Mouse (Mus musculus): ENCODE measurements at regions not wholly inside any gene's neighbourhood (a gene's known extent, or its start where the extent isn't known, plus 50 kb on each side); places are given as distances from the start of the nearest gene placed in this dataset.
A peak's percentile ranks its signal among the peaks of the same experiment; 100 is the strongest.

GRCm38 (mm10) chr3:104318911-104319310, 98.7 kb upstream of the Magi3 start:
- no peaks in the 10 kb centered on the region for H3K27me3 ChIP-seq
- WGBS: 24% methylated on average over 8 of the region's 8 CpGs
- no peak overlapping the region for H3K9ac ChIP-seq
- peaks cover 10% of the 10 kb centered on the region for H3K4me1 ChIP-seq (replicated peaks)
- ATAC-seq (ENCODE audit: low FRiP score): no peak
- H3K36me3 ChIP-seq: no peaks in the 10 kb centered on the region
- H3K4me2 ChIP-seq: no peak overlapping the region
- no peaks in the 10 kb centered on the region for H3K9me3 ChIP-seq
- no peak overlapping the region for H3K4me3 ChIP-seq
- no peak overlapping the region; the same call in 1 of the 2 replicates for H3K27ac ChIP-seq

DNA sequence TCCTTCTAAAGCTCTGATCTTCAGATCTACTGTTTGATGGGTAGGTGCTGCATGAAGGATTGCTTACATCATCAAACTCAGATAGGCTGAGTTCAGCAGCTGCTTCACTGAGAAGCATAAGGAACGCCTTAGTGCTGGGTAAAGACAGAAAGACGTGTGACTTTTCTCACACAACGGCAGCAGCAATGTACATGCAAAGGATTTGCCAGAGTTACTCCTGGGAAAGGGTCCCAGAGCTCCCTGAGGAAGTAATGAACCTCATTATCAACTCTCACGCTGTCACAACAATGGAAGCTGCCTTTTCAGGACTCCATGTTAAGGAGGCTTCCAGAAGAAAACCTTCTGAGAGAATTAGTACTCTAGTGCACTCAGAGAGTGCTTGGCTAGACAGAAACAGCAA, 97.4 kb upstream of the Magi3 start:
- 82% methylated on average over 4 of the region's 4 CpGs for WGBS
- ATAC-seq (ENCODE audit: low FRiP score): no peak
- peaks cover 10% of the 10 kb centered on the region for H3K4me1 ChIP-seq (replicated peaks)

GRCm38 (mm10) chr3:104313063-104313462, 92.9 kb upstream of the Magi3 start:
- H3K36me3 ChIP-seq: no peaks in the 10 kb centered on the region
- H3K27me3 ChIP-seq: no peaks in the 10 kb centered on the region
- ATAC-seq (ENCODE audit: low FRiP score): no peak
- H3K27ac ChIP-seq: no peak overlapping the region
- H3K4me2 ChIP-seq: no peak overlapping the region
- 88% methylated on average over 4 of the region's 4 CpGs for WGBS
- no peak overlapping the region for H3K9ac ChIP-seq
- no peak overlapping the region for H3K4me3 ChIP-seq
- peaks cover 6% of the 10 kb centered on the region; the same call in 1 of the 2 replicates for H3K4me1 ChIP-seq (replicated peaks)
- H3K9me3 ChIP-seq: no peaks in the 10 kb centered on the region

More for the DNA sequence above, 97.4 kb upstream of the Magi3 start:
- H3K9ac ChIP-seq: no peak overlapping the region
- H3K4me3 ChIP-seq: no peak overlapping the region
- no peak overlapping the region for H3K27ac ChIP-seq
- no peaks in the 10 kb centered on the region for H3K36me3 ChIP-seq
- H3K9me3 ChIP-seq: no peaks in the 10 kb centered on the region
- H3K4me2 ChIP-seq: no peak overlapping the region
- H3K27me3 ChIP-seq: no peaks in the 10 kb centered on the region

GRCm38 (mm10) chr3:104306961-104307360, 86.8 kb upstream of the Magi3 start:
- no peak overlapping the region for H3K4me3 ChIP-seq

GRCm38 (mm10) chr3:104305904-104306563, 85.9 kb upstream of the Magi3 start:
- no peaks in the 10 kb centered on the region for H3K36me3 ChIP-seq
- no peak for ATAC-seq (ENCODE audit: low FRiP score)
- WGBS: 41% methylated on average over 12 of the region's 12 CpGs
- peaks cover 6% of the 10 kb centered on the region; the same call in 1 of the 2 replicates for H3K4me1 ChIP-seq (replicated peaks)
- H3K9me3 ChIP-seq: no peaks in the 10 kb centered on the region
- H3K4me2 ChIP-seq: no peak overlapping the region
- H3K9ac ChIP-seq: no peak overlapping the region
- no peaks in the 10 kb centered on the region for H3K27me3 ChIP-seq
- no peak overlapping the region for H3K27ac ChIP-seq
- H3K4me3 ChIP-seq: no peak overlapping the region

More at GRCm38 (mm10) chr3:104306961-104307360, 86.8 kb upstream of the Magi3 start:
- Histone ChIP-seq H3K4me2 (no peak overlapping the region), H3K27ac (no peak overlapping the region), H3K27me3 (no peaks in the 10 kb centered on the region), H3K4me1 (replicated peaks) (peaks cover 6% of the 10 kb centered on the region; the same call in 1 of the 2 replicates), H3K36me3 (no peaks in the 10 kb centered on the region), H3K9ac (no peak overlapping the region), H3K9me3 (no peaks in the 10 kb centered on the region)
- WGBS: 79% methylated on average over 1 of the region's 1 CpGs
- no peak for ATAC-seq (ENCODE audit: low FRiP score)

- H3K27me3 ChIP-seq: no peaks in the 10 kb centered on the region
- no peaks in the 10 kb centered on the region for H3K9me3 ChIP-seq
- no peak overlapping the region for H3K9ac ChIP-seq
- no peak for ATAC-seq (ENCODE audit: low FRiP score)
- no peaks in the 10 kb centered on the region for H3K36me3 ChIP-seq
- peaks cover 14% of the 10 kb centered on the region; the same call in 1 of the 2 replicates for H3K4me1 ChIP-seq (replicated peaks)
- no peak overlapping the region for H3K27ac ChIP-seq
- no peak overlapping the region for H3K4me3 ChIP-seq
- 77% methylated on average over 7 of the region's 7 CpGs for WGBS
- H3K4me2 ChIP-seq: no peak overlapping the region
Measured at GRCm38 (mm10) chr3:104303577-104303976, 83.4 kb upstream of the Magi3 start.

- H3K4me1 ChIP-seq (replicated peaks): peaks cover 16% of the 10 kb centered on the region; the same call in 1 of the 2 replicates
- WGBS: 79% methylated on average over 5 of the region's 5 CpGs
- H3K4me3 ChIP-seq: no peak overlapping the region
- no peaks in the 10 kb centered on the region for H3K27me3 ChIP-seq
- ATAC-seq (ENCODE audit: low FRiP score): 0 out of 2 replicates have a peak, but pooled peaks have one; percentile 52
- no peaks in the 10 kb centered on the region for H3K9me3 ChIP-seq
- H3K9ac ChIP-seq: no peak overlapping the region
- no peaks in the 10 kb centered on the region for H3K36me3 ChIP-seq
- peak overlapping the region; percentile 64 for H3K27ac ChIP-seq
- H3K4me2 ChIP-seq: no peak overlapping the region
Measured at GRCm38 (mm10) chr3:104300201-104300600, 80.0 kb upstream of the Magi3 start.

DNA sequence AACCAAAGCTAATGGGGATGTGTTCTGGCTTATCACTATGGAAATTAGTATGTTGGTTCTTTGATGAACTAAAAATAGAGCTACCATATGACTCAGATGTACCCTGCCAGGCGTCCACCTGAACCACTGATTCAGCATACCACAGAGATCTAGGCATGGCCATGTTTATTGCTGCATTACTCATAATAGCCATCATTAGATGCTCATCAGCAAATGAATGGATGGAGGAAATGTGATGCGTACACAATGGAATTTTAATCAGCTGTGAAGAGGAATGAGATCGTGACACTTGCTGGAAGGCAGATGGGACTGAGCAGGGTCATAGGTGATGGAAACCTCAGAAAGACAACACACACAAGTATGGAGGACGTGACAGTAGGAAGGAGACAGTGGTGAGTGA, 78.7 kb upstream of the Magi3 start:
- ATAC-seq (ENCODE audit: low FRiP score): no peak
- Histone ChIP-seq H3K4me1 (replicated peaks) (peaks cover 23% of the 10 kb centered on the region), H3K9ac (no peak overlapping the region), H3K4me2 (no peak overlapping the region), H3K27me3 (no peaks in the 10 kb centered on the region), H3K36me3 (no peaks in the 10 kb centered on the region), H3K4me3 (no peak overlapping the region), H3K27ac (peak overlapping the region; percentile 64; the same call in 1 of the 2 replicates), H3K9me3 (no peaks in the 10 kb centered on the region)
- 17% methylated on average over 4 of the region's 4 CpGs for WGBS

DNA sequence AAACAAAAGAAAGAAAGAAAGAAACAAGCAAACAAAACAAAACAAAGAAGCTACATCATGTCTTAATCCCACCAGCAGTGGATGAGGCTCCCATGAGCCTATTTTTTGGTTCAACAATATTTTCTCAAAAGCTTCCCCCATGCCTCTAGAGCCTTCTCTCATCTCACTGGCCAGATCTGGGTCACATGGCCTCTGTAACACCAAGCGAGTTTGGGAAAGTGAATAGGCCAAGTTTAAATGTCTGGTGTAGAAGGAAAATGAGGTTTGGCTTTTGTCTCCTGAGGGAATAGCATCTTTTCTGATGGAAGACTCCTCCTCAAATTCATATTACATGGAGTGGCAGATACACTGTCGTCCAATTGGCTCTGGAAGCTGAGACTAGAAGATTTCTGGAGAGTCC, 78.2 kb upstream of the Magi3 start:
- H3K4me2 ChIP-seq: no peak overlapping the region
- 83% methylated on average over 2 of the region's 2 CpGs for WGBS
- ATAC-seq (ENCODE audit: low FRiP score): no peak

DNA sequence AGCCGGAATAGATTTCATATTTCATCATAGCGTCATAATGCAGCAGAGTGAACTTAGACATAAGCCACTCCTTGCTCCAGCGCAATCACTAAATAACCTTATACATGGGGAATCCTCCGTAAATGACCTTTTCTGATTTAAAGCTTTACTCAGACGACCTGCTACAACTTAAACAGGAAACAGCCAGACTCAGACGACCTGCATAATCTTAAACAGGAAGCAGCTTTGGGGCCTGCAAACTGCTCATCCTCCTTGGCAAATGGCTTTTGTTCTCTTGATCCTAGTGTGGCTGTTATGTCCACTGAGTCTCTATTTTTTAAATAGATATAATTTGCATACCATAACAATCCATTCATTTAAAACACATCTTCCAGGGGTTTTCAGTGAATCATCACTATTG, 76.9 kb upstream of the Magi3 start:
- Histone ChIP-seq H3K36me3 (no peaks in the 10 kb centered on the region), H3K9ac (no peak overlapping the region), H3K4me2 (no peak overlapping the region), H3K4me3 (no peak overlapping the region), H3K4me1 (replicated peaks) (peaks cover 23% of the 10 kb centered on the region), H3K27ac (no peak overlapping the region), H3K9me3 (no peaks in the 10 kb centered on the region), H3K27me3 (no peaks in the 10 kb centered on the region)
- WGBS: 76% methylated on average over 6 of the region's 6 CpGs
- no peak for ATAC-seq (ENCODE audit: low FRiP score)

More for the DNA sequence above, 78.2 kb upstream of the Magi3 start:
- Histone ChIP-seq H3K9ac (no peak overlapping the region), H3K27me3 (no peaks in the 10 kb centered on the region), H3K4me1 (replicated peaks) (peaks cover 23% of the 10 kb centered on the region), H3K4me3 (no peak overlapping the region), H3K36me3 (no peaks in the 10 kb centered on the region), H3K9me3 (no peaks in the 10 kb centered on the region), H3K27ac (peak overlapping the region; percentile 64; the same call in 1 of the 2 replicates)

DNA sequence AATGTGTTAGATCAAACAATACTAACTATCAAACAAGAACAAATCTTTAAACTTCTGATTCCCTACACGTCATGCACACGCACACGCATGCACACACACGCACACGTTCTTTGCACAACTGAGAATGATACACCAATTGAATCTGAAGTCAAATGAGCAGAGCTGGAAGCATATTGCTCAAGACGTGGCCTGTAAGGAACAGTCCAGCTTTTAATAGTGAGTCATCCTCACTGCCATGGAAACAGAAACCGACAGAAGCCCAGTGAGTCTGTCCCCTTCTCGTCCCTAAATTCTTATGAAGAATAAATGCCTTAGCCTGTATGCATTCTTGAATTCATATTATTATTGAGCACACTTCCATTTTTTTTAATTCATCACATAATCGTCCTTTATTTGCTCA, 75.7 kb upstream of the Magi3 start:
- no peaks in the 10 kb centered on the region for H3K36me3 ChIP-seq
- 73% methylated on average over 9 of the region's 9 CpGs for WGBS
- no peak for ATAC-seq (ENCODE audit: low FRiP score)

GRCm38 (mm10) chr3:104295015-104295719, 75.0 kb upstream of the Magi3 start:
- H3K4me2 ChIP-seq: no peak overlapping the region
- no peak overlapping the region for H3K9ac ChIP-seq
- WGBS: 46% methylated on average over 8 of the region's 8 CpGs
- H3K4me1 ChIP-seq (replicated peaks): peaks cover 17% of the 10 kb centered on the region
- no peaks in the 10 kb centered on the region for H3K27me3 ChIP-seq
- H3K27ac ChIP-seq: no peak overlapping the region
- H3K4me3 ChIP-seq: no peak overlapping the region
- ATAC-seq (ENCODE audit: low FRiP score): no peak
- H3K9me3 ChIP-seq: no peaks in the 10 kb centered on the region
- no peaks in the 10 kb centered on the region for H3K36me3 ChIP-seq

More for the DNA sequence above, 75.7 kb upstream of the Magi3 start:
- no peak overlapping the region for H3K27ac ChIP-seq
- no peak overlapping the region for H3K4me3 ChIP-seq
- no peak overlapping the region for H3K9ac ChIP-seq
- peaks cover 23% of the 10 kb centered on the region for H3K4me1 ChIP-seq (replicated peaks)
- no peaks in the 10 kb centered on the region for H3K9me3 ChIP-seq
- H3K4me2 ChIP-seq: no peak overlapping the region
- no peaks in the 10 kb centered on the region for H3K27me3 ChIP-seq

Measured in hindbrain, embryonic 13.5 days (tissue).